Mouse (Mus musculus) liver, postnatal 0 days (tissue): ENCODE results near the gene Slc22a12. TPM values are rescaled to one million over a fixed set of nuclear protein-coding genes. Genes with fewer than 3 reads are reported as not detected.
A peak's percentile ranks its signal among the peaks of the same experiment; 100 is the strongest.

ENCODE experiments used
- ATAC-seq: fragments of 200-750 bp; cut with Nextera tagmentation; 2 replicates; pipeline ENCODE4 v1.8.0; 2017; ENCODE audit warnings: mild to moderate bottlenecking, moderate library complexity
- DNase-seq: peaks from one replicate; pipeline ENCODE4 v3.0.0-alpha.2; 2016
- H3K27ac ChIP-seq: fragments of 300-500 bp; sonication (generic); 2 replicates; pipeline ENCODE4 v1.5.1; 2014; ENCODE audit warnings: antibody characterized with exemption, moderate library complexity, mild to moderate bottlenecking, low read depth
- H3K27me3 ChIP-seq: fragments of 300-500 bp; sonication (generic); 2 replicates; pipeline ENCODE4 v1.6.1; 2014; ENCODE audit warnings: low read length, control low read depth, mixed read lengths; ENCODE audit not compliant: insufficient read depth
- H3K36me3 ChIP-seq: fragments of 300-500 bp; sonication (generic); replicated peaks from 2 replicates; pipeline ENCODE4 v1.6.1; 2014; ENCODE audit warnings: mild to moderate bottlenecking, control low read depth, low read length, moderate library complexity, mixed read lengths; ENCODE audit not compliant: insufficient read depth
- H3K4me1 ChIP-seq: fragments of 300-500 bp; sonication (generic); 2 replicates; pipeline ENCODE4 v1.6.1; 2014; ENCODE audit warnings: antibody characterized with exemption, mild to moderate bottlenecking, control low read depth; ENCODE audit not compliant: insufficient read depth
- H3K4me2 ChIP-seq: fragments of 300-500 bp; sonication (generic); 2 replicates; pipeline ENCODE4 v1.6.1; 2014; ENCODE audit warnings: low read depth, mild to moderate bottlenecking, low read length, moderate library complexity, mixed read lengths
- H3K4me3 ChIP-seq: fragments of 300-500 bp; sonication (generic); 2 replicates; pipeline ENCODE4 v1.5.1; 2014; ENCODE audit warnings: low read depth, low read length
- H3K9ac ChIP-seq: fragments of 300-500 bp; sonication (generic); replicated peaks from 2 replicates; pipeline ENCODE4 v1.6.1; 2014; ENCODE audit warnings: mild to moderate bottlenecking, moderate library complexity
- H3K9me3 ChIP-seq: fragments of 300-500 bp; sonication (generic); 2 replicates; pipeline ENCODE4 v1.6.1; 2016; ENCODE audit warnings: mild to moderate bottlenecking, control low read depth, low read length, mixed read lengths
- CTCF ChIP-seq: sonication (generic); IDR thresholded peaks from 2 replicates; pipeline ENCODE4 v1.5.1; 2016; ENCODE audit warnings: antibody characterized with exemption, low read depth
- EP300 ChIP-seq: IDR thresholded peaks from 2 replicates; pipeline ENCODE4 v1.6.1; 2016; ENCODE audit warnings: antibody characterized with exemption, low read depth, mild to moderate bottlenecking
- WGBS: fragments of 180-500 bp; shearing (Covaris S2); extraction: QIAGEN DNeasy Blood & Tissue Kit; methylation state at CpG from one replicate; pipeline ENCODE4 v1.1.7; 2014; ENCODE audit not compliant: insufficient replicate concordance; 5-methylcytosine and 5-hydroxymethylcytosine counted together
- polyA plus RNA-seq: library from polyadenylated mRNA; unstranded; fragments of >200 nt; fragmentation: Nextera tagmentation; extraction: Ambion mirVana; gene quantifications from 2 replicates; pipeline ENCODE4 v1.2.1, GENCODE M21; 2015

Slc22a12 gene
- polyA plus RNA-seq, 1 experiment from 2014 or later = not detected

DNA sequence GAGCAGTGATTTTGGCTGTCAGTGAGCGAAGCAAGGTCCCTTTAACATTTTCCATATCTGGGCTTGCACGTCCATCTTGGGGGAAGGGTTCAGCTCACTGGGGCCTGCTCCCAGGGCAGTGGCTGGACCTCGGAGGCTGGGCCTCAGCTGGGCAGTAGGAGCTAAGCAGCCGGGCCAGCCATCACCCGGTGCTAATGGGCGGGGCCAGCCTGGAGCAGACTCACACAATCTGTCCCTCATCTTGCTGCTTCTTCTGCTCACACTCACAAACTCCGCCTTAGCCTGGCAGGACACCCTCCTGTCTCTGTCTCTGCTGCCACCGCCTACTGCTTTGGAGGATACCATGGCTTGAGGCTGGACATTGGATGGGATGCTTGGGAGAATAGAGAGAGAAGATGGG is 26.7 kb downstream of the Slc22a12 start:
- Histone ChIP-seq H3K4me1 (no peaks in the 10 kb centered on the region), H3K27me3 (peaks cover 11% of the 10 kb centered on the region; the same call in 1 of the 2 replicates), H3K4me3 (no peak overlapping the region), H3K27ac (no peak overlapping the region), H3K36me3 (no peaks in the 10 kb centered on the region), H3K4me2 (no peak overlapping the region), H3K9ac (no peak overlapping the region), H3K9me3 (no peaks in the 10 kb centered on the region)
- ATAC-seq (no peak), DNase-seq (no peak)
- WGBS = 59% methylated on average over 8 of the region's 8 CpGs
- TF ChIP-seq EP300 (no peak), CTCF (no peak)

DNA sequence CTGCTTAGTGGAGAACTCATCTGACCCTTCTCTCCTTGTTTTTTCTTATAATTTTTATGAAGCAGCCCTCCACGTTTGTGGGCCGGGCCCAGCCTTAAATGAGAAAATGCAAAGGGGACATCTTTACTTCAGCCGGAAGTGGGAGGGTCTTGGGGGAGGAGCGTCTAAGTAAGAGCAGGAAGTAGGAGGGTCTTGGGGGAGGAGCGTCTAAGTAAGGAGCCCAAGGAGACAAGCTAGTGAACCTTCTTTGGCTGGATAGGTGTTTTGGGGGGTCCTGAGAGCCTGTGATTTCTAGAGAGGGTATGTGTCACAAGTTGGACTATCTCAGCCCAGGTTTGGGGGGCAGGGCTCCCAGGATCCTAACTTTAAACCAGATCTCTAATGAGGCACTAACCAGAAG is 27.4 kb downstream of the Slc22a12 start:
- WGBS = 55% methylated on average over 5 of the region's 5 CpGs
- no peak overlapping the region for H3K4me3 ChIP-seq
- H3K4me2 ChIP-seq = no peak overlapping the region
- peaks cover 11% of the 10 kb centered on the region; the same call in 1 of the 2 replicates for H3K27me3 ChIP-seq
- DNase-seq = no peak
- TF ChIP-seq CTCF = no peak
- TF ChIP-seq EP300 = no peak
- no peak overlapping the region for H3K9ac ChIP-seq
- H3K36me3 ChIP-seq = no peaks in the 10 kb centered on the region
- no peak overlapping the region for H3K27ac ChIP-seq
- no peaks in the 10 kb centered on the region for H3K4me1 ChIP-seq
- ATAC-seq = no peak
- H3K9me3 ChIP-seq = no peaks in the 10 kb centered on the region

DNA sequence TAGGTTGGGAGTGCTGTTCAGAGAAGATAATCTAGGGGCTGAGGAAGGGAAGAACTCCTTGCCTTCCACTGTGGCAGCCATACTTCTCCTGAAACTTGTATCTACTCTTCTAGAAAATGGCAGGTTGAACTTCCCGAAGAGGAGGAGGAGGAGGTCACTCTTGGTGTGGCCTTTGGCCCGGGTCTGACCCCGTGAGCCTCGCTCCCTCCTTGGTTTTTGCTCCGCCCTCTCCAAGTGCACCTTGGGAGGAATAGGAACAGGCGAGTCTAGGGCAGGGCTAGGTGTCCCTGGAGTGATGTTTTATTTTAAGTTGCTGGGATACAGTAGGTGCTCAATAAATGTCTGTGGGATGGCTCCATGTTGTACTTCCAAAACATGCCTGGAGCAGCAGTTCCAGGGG is 27.9 kb downstream of the Slc22a12 start:
- no peak for TF ChIP-seq CTCF
- no peak for TF ChIP-seq EP300
- H3K4me1 ChIP-seq = no peaks in the 10 kb centered on the region

DNA sequence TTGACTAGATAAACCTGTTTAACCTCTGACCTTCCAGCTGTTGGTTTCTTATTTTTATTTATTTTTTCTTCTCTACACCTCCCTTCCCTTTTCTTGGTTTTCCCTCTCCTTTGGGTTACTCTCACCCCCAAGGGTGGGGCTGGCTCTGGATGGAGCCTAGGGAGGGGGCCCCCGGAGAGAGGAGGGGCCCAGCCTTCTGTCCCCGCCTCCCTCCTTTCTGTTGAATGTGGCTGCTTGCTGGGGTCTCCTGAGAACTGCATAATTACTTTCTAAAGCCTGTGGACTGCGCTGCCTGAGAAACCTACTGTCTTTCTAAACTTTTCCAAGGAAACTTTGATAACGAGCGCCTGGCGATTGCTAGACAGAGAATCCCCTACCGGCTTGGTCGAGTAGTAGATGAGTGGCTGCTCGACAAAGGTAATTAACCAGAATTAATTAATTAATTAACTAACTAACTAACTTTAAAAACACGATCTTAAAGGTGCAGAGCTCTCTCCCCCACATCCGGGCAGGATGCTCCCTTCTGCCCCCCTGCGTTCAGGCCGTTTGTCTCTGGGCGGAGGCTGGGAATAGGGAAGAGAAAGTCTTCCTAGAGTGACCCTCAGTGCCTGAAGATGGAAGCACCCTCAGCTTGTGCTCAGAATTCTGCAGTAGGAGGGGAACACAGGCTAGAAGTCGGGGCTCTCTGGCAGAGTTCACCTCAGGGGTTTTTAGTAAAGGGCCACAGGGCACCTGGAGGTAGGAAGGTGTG is 29.3 kb downstream of the Slc22a12 start:
- H3K27me3 ChIP-seq = peaks cover 13% of the 10 kb centered on the region; the same call in 1 of the 2 replicates
- 10% methylated on average over 15 of the region's 15 CpGs for WGBS
- no peak for DNase-seq
- no peaks in the 10 kb centered on the region for H3K36me3 ChIP-seq
- ATAC-seq = no peak
- H3K4me2 ChIP-seq = no peak overlapping the region
- H3K9me3 ChIP-seq = no peaks in the 10 kb centered on the region
- no peak overlapping the region for H3K27ac ChIP-seq
- TF ChIP-seq EP300 (no peak), CTCF (peak; percentile 30; the same call in 1 of the 2 replicates)
- no peak overlapping the region for H3K4me3 ChIP-seq
- no peaks in the 10 kb centered on the region for H3K4me1 ChIP-seq
- no peak overlapping the region for H3K9ac ChIP-seq

More for the DNA sequence above, 27.9 kb downstream of the Slc22a12 start:
- WGBS = 62% methylated on average over 6 of the region's 6 CpGs
- Histone ChIP-seq H3K9ac (no peak overlapping the region), H3K4me2 (no peak overlapping the region), H3K9me3 (no peaks in the 10 kb centered on the region), H3K4me3 (no peak overlapping the region), H3K27me3 (peaks cover 11% of the 10 kb centered on the region; the same call in 1 of the 2 replicates), H3K27ac (no peak overlapping the region), H3K36me3 (no peaks in the 10 kb centered on the region)
- DNase-seq (no peak), ATAC-seq (no peak)

DNA sequence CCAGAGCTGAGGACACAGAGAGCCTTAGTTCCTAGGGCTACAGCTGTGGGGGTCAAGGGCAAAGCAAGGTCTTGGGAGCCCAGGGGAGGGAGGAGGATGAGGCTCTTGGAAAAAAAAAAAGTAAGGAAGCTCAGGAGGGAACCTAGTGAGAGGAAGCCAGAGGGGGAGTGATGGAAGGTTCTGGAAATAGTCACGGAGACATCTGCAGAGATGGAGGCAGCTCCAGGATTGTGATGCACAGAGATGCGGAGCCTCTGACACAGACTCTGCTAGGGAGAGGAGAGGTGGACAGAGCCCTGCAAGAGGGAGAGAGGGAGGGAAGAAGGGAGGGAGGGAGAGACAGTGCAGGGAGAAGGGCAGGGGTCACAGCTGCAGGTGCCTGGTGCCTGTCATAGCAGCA is 32.3 kb downstream of the Slc22a12 start:
- 72% methylated on average over 2 of the region's 2 CpGs for WGBS
- Histone ChIP-seq H3K4me2 (no peak overlapping the region), H3K27me3 (peaks cover 26% of the 10 kb centered on the region), H3K36me3 (no peaks in the 10 kb centered on the region), H3K4me1 (no peaks in the 10 kb centered on the region), H3K9ac (no peak overlapping the region), H3K4me3 (no peak overlapping the region), H3K27ac (no peak overlapping the region), H3K9me3 (no peaks in the 10 kb centered on the region)
- ATAC-seq (no peak), DNase-seq (no peak)
- TF ChIP-seq EP300 (no peak), CTCF (no peak)

DNA sequence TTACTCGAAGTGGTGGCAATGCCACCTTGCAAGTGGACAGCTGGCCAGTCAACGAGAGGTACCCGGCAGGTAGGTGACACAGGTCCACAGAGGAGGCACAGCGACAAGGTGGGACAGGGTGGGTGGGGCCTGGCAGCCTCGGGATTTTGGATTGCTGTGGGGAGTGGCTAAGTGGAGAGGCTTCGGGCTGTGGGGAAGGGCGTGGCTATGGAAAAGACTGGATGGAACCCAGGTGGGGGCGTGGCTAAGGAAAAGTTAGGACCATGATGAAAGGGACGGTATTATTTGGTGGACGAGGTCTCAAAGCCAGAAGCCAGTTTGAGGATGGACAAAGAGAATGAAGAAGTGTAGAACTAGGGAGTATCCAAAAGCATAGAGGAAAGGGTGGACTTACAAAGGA is 33.0 kb downstream of the Slc22a12 start:
- Histone ChIP-seq H3K27ac (no peak overlapping the region), H3K4me2 (no peak overlapping the region), H3K4me1 (no peaks in the 10 kb centered on the region), H3K4me3 (no peak overlapping the region), H3K27me3 (peaks cover 32% of the 10 kb centered on the region), H3K9me3 (no peaks in the 10 kb centered on the region), H3K36me3 (no peaks in the 10 kb centered on the region), H3K9ac (no peak overlapping the region)
- TF ChIP-seq CTCF = no peak
- 61% methylated on average over 10 of the region's 10 CpGs for WGBS
- ATAC-seq (no peak), DNase-seq (no peak)
